Mouse (Mus musculus) kidney, embryonic 15.5 days (tissue): ENCODE data around the gene Ntn4. TPM values are rescaled to one million over a fixed set of nuclear protein-coding genes. Genes with fewer than 3 reads are reported as not detected.
A peak's percentile ranks its signal among the peaks of the same experiment; 100 is the strongest.

Experiments
- ATAC-seq: fragments of 200-750 bp; cut with Nextera tagmentation; replicated peaks from 2 replicates; pipeline ENCODE4 v1.8.0; 2017; ENCODE audit warnings: moderate TSS enrichment; ENCODE audit not compliant: low FRiP score
- H3K27ac ChIP-seq: fragments of 300-500 bp; sonication (generic); 2 replicates; pipeline ENCODE4 v1.5.1; 2015; ENCODE audit warnings: mild to moderate bottlenecking, inconsistent platforms
- H3K27me3 ChIP-seq: fragments of 300-500 bp; sonication (generic); 2 replicates; pipeline ENCODE4 v1.6.1; 2015; ENCODE audit warnings: inconsistent platforms
- H3K36me3 ChIP-seq: fragments of 300-500 bp; sonication (generic); 2 replicates; pipeline ENCODE4 v1.6.1; 2015; ENCODE audit warnings: inconsistent platforms
- H3K4me1 ChIP-seq: fragments of 300-500 bp; sonication (generic); 2 replicates; pipeline ENCODE4 v1.6.1; 2015; ENCODE audit warnings: inconsistent platforms
- H3K4me2 ChIP-seq: fragments of 300-500 bp; sonication (generic); 2 replicates; pipeline ENCODE4 v1.6.1; 2015; ENCODE audit warnings: moderate library complexity, mild to moderate bottlenecking, inconsistent platforms
- H3K4me3 ChIP-seq: fragments of 300-500 bp; sonication (generic); replicated peaks from 2 replicates; pipeline ENCODE4 v1.5.1; 2015; ENCODE audit warnings: mild to moderate bottlenecking, inconsistent platforms
- H3K9ac ChIP-seq: fragments of 300-500 bp; sonication (generic); 2 replicates; pipeline ENCODE4 v1.6.1; 2015; ENCODE audit warnings: mild to moderate bottlenecking, inconsistent platforms
- H3K9me3 ChIP-seq: fragments of 300-500 bp; sonication (generic); replicated peaks from 2 replicates; pipeline ENCODE4 v1.6.1; 2016; ENCODE audit warnings: inconsistent platforms
- WGBS: fragments of 180-500 bp; shearing (Covaris S2); methylation state at CpG from one replicate; pipeline ENCODE4 v1.1.7; 2015; ENCODE audit warnings: mixed read lengths; 5-methylcytosine and 5-hydroxymethylcytosine counted together
- polyA plus RNA-seq: library from polyadenylated mRNA; unstranded; fragments of >200 nt; fragmentation: Nextera tagmentation; extraction: Ambion mirVana; gene quantifications from 2 replicates; pipeline ENCODE4 v1.2.1, GENCODE M21; 2015

Gene Ntn4
- polyA plus RNA-seq, 1 experiment from 2014 or later, result 0.93 TPM

DNA sequence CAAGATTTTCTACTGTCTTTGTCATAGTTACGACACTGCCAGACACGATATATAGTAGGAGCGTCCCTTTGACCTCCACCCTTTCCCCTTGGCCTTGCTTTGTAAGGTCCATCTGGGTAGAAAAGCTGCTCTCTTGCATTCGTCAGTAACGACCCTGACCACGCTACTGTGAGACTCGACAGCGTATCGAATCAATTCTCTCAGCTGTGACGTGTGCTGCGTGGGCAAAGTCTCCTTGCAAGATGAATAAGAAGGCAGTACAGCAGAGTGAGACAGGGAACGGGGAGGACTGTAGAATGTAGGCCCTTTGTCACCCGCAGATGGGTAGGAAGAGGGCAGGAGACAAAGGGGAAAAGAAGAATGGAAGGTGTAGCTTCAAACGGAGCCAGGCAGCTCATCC lies 110.8 kb downstream of the Ntn4 start:
- Histone ChIP-seq H3K27me3 (no peaks in the 10 kb centered on the region), H3K9ac (no peak overlapping the region), H3K4me3 (no peak overlapping the region), H3K4me2 (no peak overlapping the region), H3K27ac (no peak overlapping the region), H3K9me3 (no peaks in the 10 kb centered on the region), H3K4me1 (peaks cover 10% of the 10 kb centered on the region), H3K36me3 (no peaks in the 10 kb centered on the region)
- no peak for ATAC-seq
- WGBS, result 53% methylated on average over 14 of the region's 14 CpGs

DNA sequence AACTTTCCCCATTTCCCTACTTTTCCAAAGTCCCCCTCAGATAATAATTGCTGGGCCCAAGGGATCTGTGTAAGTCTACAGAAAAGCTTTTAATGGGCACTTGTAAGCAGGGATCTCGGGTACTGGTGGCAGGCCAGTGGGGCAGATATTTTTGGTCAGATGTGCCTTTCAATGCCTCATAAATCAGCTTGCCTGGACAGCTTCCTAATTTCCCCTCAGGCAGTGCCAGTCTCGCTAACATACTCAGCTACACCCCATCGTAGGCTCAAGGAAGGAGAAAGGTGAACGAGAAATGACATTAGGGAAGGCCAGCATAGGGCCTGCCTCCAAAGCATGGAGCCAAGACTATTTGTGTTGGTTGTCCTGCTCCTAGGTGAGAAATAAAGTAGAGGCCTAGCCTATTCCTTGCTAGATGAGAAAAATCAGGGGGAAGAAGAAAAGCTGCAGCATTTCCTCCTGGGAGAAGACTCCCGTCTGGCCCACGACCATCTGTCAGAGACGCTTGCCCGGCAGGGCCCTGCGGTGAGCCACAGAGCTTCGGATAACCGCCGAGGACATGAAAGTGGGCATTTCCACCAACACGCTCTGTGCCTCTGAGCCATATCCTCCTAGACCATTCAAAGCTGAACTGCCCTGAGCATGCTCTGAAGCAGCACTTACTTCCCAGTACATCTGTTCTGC lies 113.4 kb downstream of the Ntn4 start:
- Histone ChIP-seq H3K4me2 (no peak overlapping the region), H3K4me1 (peaks cover 10% of the 10 kb centered on the region), H3K9me3 (no peaks in the 10 kb centered on the region), H3K36me3 (no peaks in the 10 kb centered on the region), H3K4me3 (no peak overlapping the region), H3K9ac (no peak overlapping the region), H3K27me3 (no peaks in the 10 kb centered on the region), H3K27ac (no peak overlapping the region)
- no peak for ATAC-seq
- 74% methylated on average over 13 of the region's 13 CpGs for WGBS

DNA sequence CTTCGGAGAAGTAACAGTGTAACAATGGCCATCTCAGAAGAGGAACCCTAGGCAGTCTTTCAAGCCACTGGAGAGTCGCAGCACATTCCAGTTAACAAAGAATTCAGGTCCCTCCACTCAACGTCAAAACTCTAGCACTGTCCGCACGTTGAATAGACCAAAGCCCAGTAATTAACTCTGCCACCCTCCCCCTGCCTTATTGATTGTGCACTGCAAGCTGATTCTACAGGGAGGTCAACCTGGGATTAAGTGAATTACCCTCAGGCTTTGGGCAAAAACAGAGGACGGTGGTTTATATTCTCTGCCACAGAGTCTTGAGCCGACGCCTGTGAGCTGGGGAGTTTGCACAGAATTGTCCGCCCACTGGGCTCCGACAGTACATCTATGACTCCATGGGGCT lies 115.7 kb downstream of the Ntn4 start:
- Histone ChIP-seq H3K9ac (no peak overlapping the region), H3K36me3 (no peaks in the 10 kb centered on the region), H3K4me2 (no peak overlapping the region), H3K9me3 (no peaks in the 10 kb centered on the region), H3K27ac (no peak overlapping the region), H3K4me3 (no peak overlapping the region), H3K27me3 (no peaks in the 10 kb centered on the region), H3K4me1 (no peaks in the 10 kb centered on the region)
- 78% methylated on average over 10 of the region's 10 CpGs for WGBS
- ATAC-seq, result no peak

DNA sequence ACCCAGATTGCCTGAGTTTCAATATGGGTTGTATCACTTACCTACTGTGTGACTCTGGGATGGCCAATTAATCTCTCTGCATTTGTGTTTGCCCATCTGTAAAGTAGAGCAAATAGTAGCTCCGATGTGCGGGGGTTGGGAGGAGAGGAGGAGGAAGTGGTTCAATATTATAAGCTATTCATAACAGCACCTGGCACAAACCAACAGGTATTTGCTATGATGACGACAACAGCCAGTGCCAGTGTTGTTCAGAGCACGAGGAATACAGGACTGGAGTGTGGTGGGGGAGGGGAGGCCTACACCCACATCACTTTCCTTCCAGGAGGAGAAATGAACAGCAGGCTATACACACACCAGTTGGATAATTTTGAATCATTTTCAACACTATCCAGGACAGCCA lies 119.2 kb downstream of the Ntn4 start:
- no peak for ATAC-seq
- Histone ChIP-seq H3K27ac (no peak overlapping the region), H3K4me3 (no peak overlapping the region), H3K9me3 (no peaks in the 10 kb centered on the region), H3K4me1 (no peaks in the 10 kb centered on the region), H3K9ac (no peak overlapping the region), H3K4me2 (no peak overlapping the region), H3K27me3 (no peaks in the 10 kb centered on the region), H3K36me3 (no peaks in the 10 kb centered on the region)
- 77% methylated on average over 4 of the region's 4 CpGs for WGBS

DNA sequence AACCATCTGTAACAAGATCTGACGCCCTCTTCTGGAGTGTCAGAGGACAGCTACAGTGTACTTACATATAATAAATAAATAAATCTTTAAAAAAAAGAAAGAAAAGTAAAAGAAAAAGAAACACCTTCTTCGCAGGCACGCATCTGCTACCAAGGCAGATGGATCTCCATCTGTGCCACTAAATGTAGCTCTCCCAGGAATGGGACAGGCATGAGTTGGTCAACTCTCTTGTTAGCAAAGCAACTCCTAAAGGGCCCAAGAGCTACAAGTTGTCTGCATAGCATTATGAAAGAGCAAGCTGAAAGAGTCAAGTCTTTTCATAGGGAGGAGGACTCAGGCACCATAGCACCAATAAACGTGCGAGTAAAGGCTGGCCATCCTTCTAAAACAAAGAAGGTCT lies 119.9 kb downstream of the Ntn4 start:
- no peak for ATAC-seq
- no peaks in the 10 kb centered on the region for H3K27me3 ChIP-seq
- WGBS, result 82% methylated on average over 5 of the region's 5 CpGs
- H3K36me3 ChIP-seq, result no peaks in the 10 kb centered on the region
- no peak overlapping the region for H3K4me3 ChIP-seq
- no peaks in the 10 kb centered on the region for H3K4me1 ChIP-seq
- H3K9ac ChIP-seq, result no peak overlapping the region
- H3K27ac ChIP-seq, result no peak overlapping the region
- no peaks in the 10 kb centered on the region for H3K9me3 ChIP-seq
- H3K4me2 ChIP-seq, result no peak overlapping the region

DNA sequence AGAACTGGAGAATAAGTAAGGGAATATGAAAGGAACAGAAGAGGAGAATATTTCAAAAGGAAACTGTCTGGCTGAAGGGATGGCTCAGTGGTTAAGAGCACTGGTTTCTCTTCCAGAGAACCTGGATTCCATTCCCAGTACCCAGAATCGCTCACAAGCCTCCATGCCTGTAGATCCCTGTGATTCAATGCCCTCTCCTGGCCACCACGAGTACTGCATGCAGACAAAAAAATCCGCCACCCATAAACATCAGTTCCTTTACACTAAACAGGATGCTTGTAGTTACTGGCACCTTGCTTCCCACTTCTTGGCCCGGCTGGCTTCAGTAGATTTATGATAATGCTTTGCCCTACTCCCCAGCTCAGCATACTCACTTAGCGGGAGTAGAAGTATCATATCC lies 122.6 kb downstream of the Ntn4 start:
- Histone ChIP-seq H3K27ac (no peak overlapping the region), H3K4me2 (no peak overlapping the region), H3K4me3 (no peak overlapping the region), H3K4me1 (no peaks in the 10 kb centered on the region), H3K27me3 (no peaks in the 10 kb centered on the region), H3K36me3 (no peaks in the 10 kb centered on the region), H3K9ac (no peak overlapping the region), H3K9me3 (no peaks in the 10 kb centered on the region)
- no peak for ATAC-seq
- WGBS, result 33% methylated on average over 5 of the region's 5 CpGs

DNA sequence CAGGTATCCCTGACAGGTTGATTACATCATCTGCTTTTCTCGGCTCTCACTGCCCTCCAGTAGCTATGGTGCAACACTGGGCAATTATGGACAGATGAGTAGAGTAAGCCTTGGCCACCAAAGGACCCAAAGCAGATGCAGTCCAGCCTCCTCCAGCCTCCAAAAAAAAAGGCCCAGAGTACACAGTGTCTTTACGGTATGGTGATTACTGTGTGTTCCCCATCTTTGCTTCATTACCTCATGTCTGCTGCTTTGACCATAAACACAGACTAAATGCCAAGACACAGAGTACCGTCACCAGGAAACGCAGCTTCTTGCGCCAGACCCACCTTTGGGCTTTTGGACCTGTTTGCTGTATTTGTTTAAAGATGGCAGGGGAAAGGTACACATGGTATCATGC lies 125.7 kb downstream of the Ntn4 start:
- H3K27ac ChIP-seq, result no peak overlapping the region
- no peak overlapping the region for H3K4me3 ChIP-seq
- no peaks in the 10 kb centered on the region for H3K4me1 ChIP-seq
- H3K4me2 ChIP-seq, result no peak overlapping the region
- no peaks in the 10 kb centered on the region for H3K9me3 ChIP-seq
- no peak for ATAC-seq
- no peaks in the 10 kb centered on the region for H3K27me3 ChIP-seq
- no peak overlapping the region for H3K9ac ChIP-seq
- WGBS, result 94% methylated on average over 5 of the region's 5 CpGs
- no peaks in the 10 kb centered on the region for H3K36me3 ChIP-seq

DNA sequence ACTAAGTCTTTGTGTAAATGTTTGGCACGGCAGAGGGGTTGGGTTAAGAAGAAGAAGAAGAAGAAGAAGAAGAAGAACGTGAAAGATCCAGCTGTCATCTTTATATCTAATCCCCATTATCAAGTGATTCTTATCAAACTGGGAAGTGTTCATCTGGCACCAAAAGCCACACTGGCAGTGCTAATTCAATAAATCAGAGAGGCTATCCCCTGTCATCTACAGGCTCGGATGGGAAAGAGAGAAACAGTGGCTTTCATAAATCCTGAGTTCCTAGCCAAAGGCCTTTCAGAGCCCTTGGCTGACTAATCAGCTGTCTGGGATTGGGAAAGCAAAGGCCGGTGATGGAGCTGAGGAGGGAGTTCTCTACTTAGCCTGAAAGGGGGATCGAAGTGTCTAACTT lies 126.8 kb downstream of the Ntn4 start:
- ATAC-seq, result no peak
- H3K9ac ChIP-seq, result no peak overlapping the region
- H3K9me3 ChIP-seq, result no peaks in the 10 kb centered on the region
- H3K27me3 ChIP-seq, result no peaks in the 10 kb centered on the region
- H3K36me3 ChIP-seq, result no peaks in the 10 kb centered on the region
- H3K4me2 ChIP-seq, result no peak overlapping the region
- 69% methylated on average over 5 of the region's 5 CpGs for WGBS
- no peak overlapping the region for H3K4me3 ChIP-seq
- H3K27ac ChIP-seq, result no peak overlapping the region
- H3K4me1 ChIP-seq, result no peaks in the 10 kb centered on the region

DNA sequence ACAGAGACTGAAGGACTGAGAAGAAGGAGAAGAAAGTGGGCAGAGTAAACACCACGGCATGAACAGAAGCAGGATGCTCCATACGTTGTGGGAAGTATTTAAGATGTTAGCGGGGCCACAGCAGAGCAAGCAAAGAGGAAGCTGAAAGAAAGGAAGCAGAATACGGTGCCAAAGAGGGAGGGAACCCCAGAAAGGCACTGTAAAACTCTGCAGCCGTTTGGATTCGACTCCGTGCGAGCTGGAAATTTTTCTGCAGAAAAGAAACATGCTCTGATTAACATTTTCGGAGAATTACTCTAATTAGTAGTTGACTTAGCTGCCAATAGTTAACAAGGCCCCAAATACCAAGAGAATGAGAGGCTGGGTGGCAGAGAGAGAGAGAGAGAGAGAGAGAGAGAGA lies 127.7 kb downstream of the Ntn4 start:
- no peaks in the 10 kb centered on the region for H3K4me1 ChIP-seq
- no peaks in the 10 kb centered on the region for H3K27me3 ChIP-seq
- H3K27ac ChIP-seq, result no peak overlapping the region
- WGBS, result 66% methylated on average over 9 of the region's 9 CpGs
- no peaks in the 10 kb centered on the region for H3K9me3 ChIP-seq
- no peak for ATAC-seq
- H3K4me2 ChIP-seq, result no peak overlapping the region
- no peaks in the 10 kb centered on the region for H3K36me3 ChIP-seq
- no peak overlapping the region for H3K4me3 ChIP-seq
- H3K9ac ChIP-seq, result no peak overlapping the region

DNA sequence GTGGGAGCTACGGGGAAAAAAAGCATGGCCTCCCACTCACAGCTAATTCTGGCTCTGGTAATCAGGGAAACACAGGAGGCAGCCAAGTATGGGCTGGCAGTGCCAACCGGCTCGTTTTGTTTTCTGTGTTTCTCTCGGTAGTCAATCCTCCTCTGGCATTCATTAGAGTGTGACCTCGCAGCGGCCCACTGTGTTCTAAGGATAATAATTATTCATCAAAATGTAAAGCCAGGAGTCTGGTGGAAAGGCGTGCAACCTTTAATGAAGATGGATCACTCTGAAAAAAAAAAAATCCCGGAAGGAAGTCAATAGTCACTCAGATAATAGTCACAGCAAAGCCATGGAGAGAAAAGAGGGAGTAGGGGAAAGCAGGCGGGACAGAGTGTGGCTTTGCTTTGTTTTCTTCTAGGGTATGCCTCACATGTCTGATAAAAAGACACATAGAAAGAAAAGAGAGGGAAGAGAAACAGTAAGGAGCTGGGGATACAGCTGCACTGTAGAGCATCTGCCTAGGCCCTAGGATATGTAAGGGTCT lies 131.5 kb downstream of the Ntn4 start:
- ATAC-seq, result no peak
- 42% methylated on average over 9 of the region's 9 CpGs for whole genome bisulfite sequencing

DNA sequence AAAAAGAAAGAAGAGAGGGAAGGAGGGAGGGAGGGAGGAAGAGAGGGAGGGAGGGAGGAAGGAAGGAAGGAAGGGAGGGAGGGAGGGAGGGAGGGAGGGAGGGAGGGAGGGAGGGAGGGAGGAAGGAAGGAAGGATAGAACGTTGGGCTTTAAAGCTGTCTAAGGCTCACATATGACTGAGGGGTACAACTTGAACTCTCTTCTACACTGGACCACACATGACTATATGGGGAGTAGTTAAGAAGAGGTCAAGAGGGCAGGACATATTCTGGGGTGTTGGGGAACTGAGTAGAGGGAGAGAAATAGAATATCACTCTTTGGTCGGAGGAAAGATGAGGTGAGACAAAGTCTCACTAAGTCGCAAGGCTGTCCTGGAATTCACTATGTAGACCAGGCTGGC lies 132.0 kb downstream of the Ntn4 start:
- H3K4me3 ChIP-seq, result no peak overlapping the region
- H3K9me3 ChIP-seq, result no peaks in the 10 kb centered on the region
- H3K4me2 ChIP-seq, result no peak overlapping the region
- WGBS, result 81% methylated on average over 3 of the region's 3 CpGs
- H3K9ac ChIP-seq, result no peak overlapping the region
- H3K4me1 ChIP-seq, result no peaks in the 10 kb centered on the region
- ATAC-seq, result no peak
- H3K36me3 ChIP-seq, result no peaks in the 10 kb centered on the region
- no peak overlapping the region for H3K27ac ChIP-seq
- no peaks in the 10 kb centered on the region for H3K27me3 ChIP-seq

More for the DNA sequence above, 131.5 kb downstream of the Ntn4 start:
- Histone ChIP-seq H3K4me2 (no peak overlapping the region), H3K9me3 (no peaks in the 10 kb centered on the region), H3K9ac (no peak overlapping the region), H3K27me3 (no peaks in the 10 kb centered on the region), H3K4me3 (no peak overlapping the region), H3K27ac (0 out of 2 replicates have a peak overlapping the region, but pooled peaks have one; percentile 16), H3K4me1 (no peaks in the 10 kb centered on the region), H3K36me3 (no peaks in the 10 kb centered on the region)

DNA sequence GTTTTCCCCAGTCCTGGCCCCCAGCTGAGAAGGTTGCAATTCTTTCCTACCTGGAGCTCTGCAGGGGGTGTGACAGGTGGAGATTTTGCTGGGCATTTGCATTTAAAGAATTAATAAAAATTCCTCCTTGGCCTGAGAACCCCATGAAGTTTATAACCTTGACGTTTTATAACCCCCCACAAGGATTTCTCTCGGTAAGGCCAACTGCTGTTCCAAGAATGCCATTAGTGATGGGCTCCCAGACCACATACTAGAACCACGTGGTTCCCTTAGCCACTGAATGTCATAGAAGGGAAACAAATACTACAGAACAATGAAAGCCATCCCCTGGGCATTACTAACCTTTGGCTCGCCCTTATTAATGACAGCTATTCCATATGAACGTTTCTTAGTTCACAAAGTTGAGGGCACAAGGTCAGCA lies 136.3 kb downstream of the Ntn4 start:
- H3K4me3 ChIP-seq, result no peak overlapping the region
- no peaks in the 10 kb centered on the region for H3K36me3 ChIP-seq
- H3K27me3 ChIP-seq, result no peaks in the 10 kb centered on the region
- H3K4me2 ChIP-seq, result no peak overlapping the region
- 24% methylated on average over 5 of the region's 5 CpGs for WGBS
- ATAC-seq, result no peak
- no peak overlapping the region for H3K27ac ChIP-seq
- no peaks in the 10 kb centered on the region for H3K4me1 ChIP-seq
- no peaks in the 10 kb centered on the region for H3K9me3 ChIP-seq
- no peak overlapping the region for H3K9ac ChIP-seq

DNA sequence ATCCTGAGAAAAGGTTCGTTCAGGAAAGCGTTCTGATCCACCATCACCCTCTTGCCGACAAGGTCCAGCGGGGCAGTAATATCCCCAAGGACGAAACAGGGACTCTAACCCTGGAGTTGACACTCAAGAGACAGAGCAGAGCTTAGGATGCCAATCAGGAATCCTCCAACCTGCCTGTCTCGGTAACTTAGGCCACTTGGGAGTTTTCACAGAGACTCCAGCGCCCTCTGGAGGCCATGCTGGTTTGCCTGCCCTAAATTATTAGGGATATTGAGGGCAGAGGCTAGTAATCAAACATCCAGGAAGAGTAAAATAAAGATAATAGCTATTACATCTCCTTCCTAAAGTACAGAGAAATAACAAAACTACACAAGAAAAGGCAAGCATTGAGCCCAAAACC lies 136.9 kb downstream of the Ntn4 start:
- no peak for ATAC-seq
- no peaks in the 10 kb centered on the region for H3K9me3 ChIP-seq
- H3K4me1 ChIP-seq, result no peaks in the 10 kb centered on the region
- H3K4me2 ChIP-seq, result no peak overlapping the region
- no peak overlapping the region for H3K4me3 ChIP-seq
- 52% methylated on average over 7 of the region's 7 CpGs for WGBS
- H3K36me3 ChIP-seq, result no peaks in the 10 kb centered on the region
- no peak overlapping the region for H3K27ac ChIP-seq
- H3K9ac ChIP-seq, result no peak overlapping the region
- no peaks in the 10 kb centered on the region for H3K27me3 ChIP-seq
